Mouse (Mus musculus) liver, embryonic 11.5 days (tissue): ENCODE measurements around the gene Plpp7. TPM values are rescaled to one million over a fixed set of nuclear protein-coding genes. Genes with fewer than 3 reads are reported as not detected.
A peak's percentile ranks its signal among the peaks of the same experiment; 100 is the strongest.

Experiments used
- ATAC-seq: fragments of 200-750 bp; cut with Nextera tagmentation; replicated peaks from 2 replicates; pipeline ENCODE4 v1.8.0; 2017; ENCODE audit warnings: moderate number of reproducible peaks, mild to moderate bottlenecking, moderate TSS enrichment, moderate library complexity; ENCODE audit not compliant: low FRiP score
- DNase-seq: peaks from one replicate; pipeline ENCODE4 v3.0.0-alpha.2; 2017; ENCODE audit warnings: low spot score
- H3K27ac ChIP-seq: fragments of 300-500 bp; sonication (generic); 2 replicates; pipeline ENCODE4 v1.5.1; 2014; ENCODE audit warnings: mild to moderate bottlenecking, low read depth, low read length, control low read depth
- H3K27me3 ChIP-seq: fragments of 300-500 bp; sonication (generic); replicated peaks from 2 replicates; pipeline ENCODE4 v1.6.1; 2014; ENCODE audit warnings: low read length, mixed read lengths; ENCODE audit not compliant: control insufficient read depth, insufficient read depth
- H3K36me3 ChIP-seq: fragments of 300-500 bp; sonication (generic); 2 replicates; pipeline ENCODE4 v1.6.1; 2014; ENCODE audit warnings: mild to moderate bottlenecking, low read length, moderate library complexity, mixed read lengths; ENCODE audit not compliant: control insufficient read depth, insufficient read depth
- H3K4me1 ChIP-seq: fragments of 300-500 bp; sonication (generic); replicated peaks from 2 replicates; pipeline ENCODE4 v1.6.1; 2014; ENCODE audit warnings: low read length, mixed read lengths; ENCODE audit not compliant: control insufficient read depth, insufficient read depth
- H3K4me2 ChIP-seq: fragments of 300-500 bp; sonication (generic); 2 replicates; pipeline ENCODE4 v1.6.1; 2014; ENCODE audit warnings: mild to moderate bottlenecking, control low read depth, moderate library complexity
- H3K4me3 ChIP-seq: fragments of 300-500 bp; sonication (generic); 2 replicates; pipeline ENCODE4 v1.5.1; 2014; ENCODE audit warnings: low read depth, low read length, control low read depth
- H3K9ac ChIP-seq: fragments of 300-500 bp; sonication (generic); 2 replicates; pipeline ENCODE4 v1.6.1; 2014; ENCODE audit warnings: low read depth, low read length, control low read depth
- H3K9me3 ChIP-seq: fragments of 300-500 bp; sonication (generic); 2 replicates; pipeline ENCODE4 v1.6.1; 2016; ENCODE audit warnings: low read length, inconsistent platforms, mixed read lengths; ENCODE audit not compliant: control insufficient read depth
- WGBS: fragments of 180-500 bp; shearing (Covaris S2); extraction: QIAGEN DNeasy Blood & Tissue Kit; methylation state at CpG from one replicate; pipeline ENCODE4 v1.1.7; 2014; 5-methylcytosine and 5-hydroxymethylcytosine counted together
- polyA plus RNA-seq: library from polyadenylated mRNA; unstranded; fragments of >200 nt; fragmentation: Nextera tagmentation; extraction: Ambion mirVana; gene quantifications from 2 replicates; pipeline ENCODE4 v1.2.1, GENCODE M21; 2014

The Plpp7 gene
- polyA plus RNA-seq, result 5.3 TPM in 2 replicates

- Histone ChIP-seq H3K4me1 (peaks cover 15% of the 10 kb centered on the region), H3K9me3 (peaks cover 1% of the 10 kb centered on the region; the same call in 1 of the 2 replicates), H3K4me3 (peak within 1 kb of the TSS; percentile 34), H3K27ac (0 out of 2 replicates have a peak within 1 kb of the TSS, but pooled peaks have one; percentile 5), H3K36me3 (no peaks in the 10 kb centered on the region), H3K4me2 (peak within 1 kb of the TSS; percentile 60), H3K9ac (peak within 1 kb of the TSS; percentile 55), H3K27me3 (no peaks in the 10 kb centered on the region)
- peak; percentile 49 for DNase-seq
- peak; percentile 46 for ATAC-seq
- 57% methylated on average over 22 of the region's 22 CpGs for WGBS
Measured at GRCm38 (mm10) chr2:32095351-32096121, at the start of gene Plpp7. Plpp7 (plus strand) TSS chr2:32095528.

DNA sequence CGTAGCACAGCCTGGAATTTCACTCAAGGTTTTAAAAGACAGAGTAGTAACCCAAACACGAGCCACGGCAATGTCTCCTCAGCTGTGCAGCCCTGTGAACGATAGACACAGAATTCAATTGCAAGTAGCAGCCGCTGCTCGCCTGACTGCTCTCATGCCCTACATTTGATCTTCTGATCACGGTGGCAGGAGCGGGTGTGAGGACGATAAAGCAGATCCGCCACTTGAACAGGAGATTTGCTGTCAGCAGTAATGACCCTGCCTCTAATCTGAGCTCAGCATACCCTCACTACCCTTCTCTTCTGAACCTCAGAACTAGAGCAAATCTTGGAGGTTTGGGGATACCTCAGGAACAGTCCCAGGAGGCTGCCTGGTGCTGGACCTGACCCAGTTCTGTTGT is 49.3 kb upstream of the Plpp7 start:
- H3K9me3 ChIP-seq, result no peaks in the 10 kb centered on the region
- WGBS, result 89% methylated on average over 10 of the region's 10 CpGs
- no peak overlapping the region for H3K9ac ChIP-seq
- no peaks in the 10 kb centered on the region for H3K27me3 ChIP-seq
- no peak overlapping the region for H3K4me3 ChIP-seq
- no peak overlapping the region for H3K27ac ChIP-seq
- ATAC-seq (no peak), DNase-seq (no peak)
- no peak overlapping the region for H3K4me2 ChIP-seq
- H3K4me1 ChIP-seq, result no peaks in the 10 kb centered on the region
- H3K36me3 ChIP-seq, result peaks cover 38% of the 10 kb centered on the region

- H3K4me1 ChIP-seq, result no peaks in the 10 kb centered on the region
- DNase-seq (no peak), ATAC-seq (no peak)
- H3K9me3 ChIP-seq, result no peaks in the 10 kb centered on the region
- H3K9ac ChIP-seq, result no peak overlapping the region
- peaks cover 38% of the 10 kb centered on the region for H3K36me3 ChIP-seq
- H3K27ac ChIP-seq, result no peak overlapping the region
- no peaks in the 10 kb centered on the region for H3K27me3 ChIP-seq
- WGBS, result 92% methylated on average over 10 of the region's 10 CpGs
- H3K4me2 ChIP-seq, result no peak overlapping the region
- no peak overlapping the region for H3K4me3 ChIP-seq
Measured at GRCm38 (mm10) chr2:32047323-32047722, 48.0 kb upstream of the Plpp7 start.

- no peak overlapping the region for H3K27ac ChIP-seq
- no peaks in the 10 kb centered on the region for H3K9me3 ChIP-seq
- ATAC-seq (no peak), DNase-seq (no peak)
- no peak overlapping the region for H3K4me2 ChIP-seq
- WGBS, result 92% methylated on average over 8 of the region's 8 CpGs
- no peak overlapping the region for H3K4me3 ChIP-seq
- no peak overlapping the region for H3K9ac ChIP-seq
- H3K27me3 ChIP-seq, result no peaks in the 10 kb centered on the region
- 0 out of 2 replicates have a peak, but pooled peaks cover 8% of the 10 kb centered on the region for H3K4me1 ChIP-seq
- peaks cover 19% of the 10 kb centered on the region for H3K36me3 ChIP-seq
Measured at GRCm38 (mm10) chr2:32051791-32052190, 43.5 kb upstream of the Plpp7 start.

GRCm38 (mm10) chr2:32052418-32052817 is 42.9 kb upstream of the Plpp7 start:
- H3K4me1 ChIP-seq, result peaks cover 11% of the 10 kb centered on the region; the same call in 1 of the 2 replicates
- H3K27me3 ChIP-seq, result no peaks in the 10 kb centered on the region
- H3K36me3 ChIP-seq, result peaks cover 19% of the 10 kb centered on the region
- H3K9ac ChIP-seq, result no peak overlapping the region
- ATAC-seq, result no peak
- WGBS, result 94% methylated on average over 7 of the region's 7 CpGs
- H3K4me3 ChIP-seq, result no peak overlapping the region
- H3K27ac ChIP-seq, result no peak overlapping the region
- H3K4me2 ChIP-seq, result no peak overlapping the region
- no peak for DNase-seq
- no peaks in the 10 kb centered on the region for H3K9me3 ChIP-seq

- Histone ChIP-seq H3K9me3 (no peaks in the 10 kb centered on the region), H3K4me3 (no peak overlapping the region), H3K27ac (0 out of 2 replicates have a peak overlapping the region, but pooled peaks have one; percentile 2), H3K36me3 (peaks cover 10% of the 10 kb centered on the region), H3K27me3 (no peaks in the 10 kb centered on the region), H3K4me1 (peaks cover 28% of the 10 kb centered on the region), H3K4me2 (no peak overlapping the region), H3K9ac (no peak overlapping the region)
- DNase-seq, result no peak
- no peak for ATAC-seq
- 68% methylated on average over 7 of the region's 7 CpGs for WGBS
Measured at GRCm38 (mm10) chr2:32055357-32055965, 39.9 kb upstream of the Plpp7 start.

GRCm38 (mm10) chr2:32056524-32056923 is 38.8 kb upstream of the Plpp7 start:
- H3K4me3 ChIP-seq, result no peak overlapping the region
- H3K27ac ChIP-seq, result peak overlapping the region; percentile 0; the same call in 1 of the 2 replicates
- peaks cover 38% of the 10 kb centered on the region for H3K4me1 ChIP-seq
- no peaks in the 10 kb centered on the region for H3K27me3 ChIP-seq
- H3K9me3 ChIP-seq, result no peaks in the 10 kb centered on the region
- ATAC-seq, result no peak
- 85% methylated on average over 10 of the region's 10 CpGs for WGBS
- no peak for DNase-seq
- no peak overlapping the region for H3K9ac ChIP-seq
- H3K4me2 ChIP-seq, result no peak overlapping the region
- H3K36me3 ChIP-seq, result peaks cover 2% of the 10 kb centered on the region; the same call in 1 of the 2 replicates

DNA sequence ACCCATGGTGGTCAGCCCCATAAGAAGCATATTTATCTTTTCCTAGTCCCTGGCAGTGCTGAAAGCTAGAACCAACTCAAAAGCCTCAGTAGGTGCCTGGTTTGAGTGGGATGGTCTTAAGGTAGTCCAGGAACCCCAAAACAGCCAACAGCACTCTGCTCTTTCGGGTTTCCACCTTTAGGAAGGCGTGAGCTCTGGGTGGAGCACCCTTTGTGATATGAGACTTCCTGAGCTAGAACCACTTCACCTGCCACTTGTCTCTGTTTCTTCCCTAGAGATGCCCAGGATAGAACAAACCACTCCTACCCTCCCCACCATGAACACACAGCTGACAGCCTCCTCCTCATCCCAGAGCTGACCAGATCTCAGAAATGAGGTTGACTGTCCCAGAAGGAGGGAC is 38.0 kb upstream of the Plpp7 start:
- DNase-seq, result no peak
- H3K4me3 ChIP-seq, result no peak overlapping the region
- 66% methylated on average over 2 of the region's 2 CpGs for WGBS
- no peak overlapping the region for H3K9ac ChIP-seq
- ATAC-seq, result no peak
- H3K9me3 ChIP-seq, result no peaks in the 10 kb centered on the region
- H3K4me1 ChIP-seq, result peaks cover 45% of the 10 kb centered on the region
- H3K27ac ChIP-seq, result no peak overlapping the region
- H3K27me3 ChIP-seq, result no peaks in the 10 kb centered on the region
- H3K36me3 ChIP-seq, result no peaks in the 10 kb centered on the region
- no peak overlapping the region for H3K4me2 ChIP-seq
